Mouse (Mus musculus) lung, adult 2 months (tissue): ENCODE measurements around the gene Mri1. TPM values are rescaled to one million over a fixed set of nuclear protein-coding genes. Genes with fewer than 3 reads are reported as not detected.

Experiments
- DNase-seq: peaks from one replicate; pipeline ENCODE4 v3.0.0; 2022
- H3K4me1 ChIP-seq: fragments of 200-500 bp; 2 replicates; pipeline ENCODE4 v1.6.1; 2011; ENCODE audit warnings: low read length; ENCODE audit not compliant: control insufficient read depth, insufficient read depth
- H3K4me3 ChIP-seq: fragments of 200-500 bp; replicated peaks from 2 replicates; pipeline ENCODE3; 2011; ENCODE audit warnings: low read depth, mild to moderate bottlenecking, control low read depth, low read length; ENCODE audit errors: extremely low read depth
- CTCF ChIP-seq: fragments of 200-500 bp; IDR thresholded peaks from 2 replicates; pipeline ENCODE4 v1.5.1; 2011; ENCODE audit warnings: mild to moderate bottlenecking, low read length, control low read depth; ENCODE audit not compliant: insufficient read depth
- POLR2A ChIP-seq: fragments of 200-500 bp; IDR thresholded peaks from 2 replicates; pipeline ENCODE4 v1.6.1; 2011; ENCODE audit warnings: low read depth, mild to moderate bottlenecking, control low read depth, low read length, borderline replicate concordance; ENCODE audit errors: extremely low read depth
- WGBS: fragments of 180-500 bp; shearing (Covaris S2); methylation state at CpG from one replicate; pipeline ENCODE4 v1.1.7; 2018; 5-methylcytosine and 5-hydroxymethylcytosine counted together
- polyA plus RNA-seq: library from polyadenylated mRNA; depleted of rRNA; stranded (reverse); fragments of >200 nt; gene quantifications from 2 replicates; pipeline ENCODE4 v1.2.3, GENCODE M21; 2012

The Mri1 gene
- polyA plus RNA-seq, 1 experiment, result 66.2 TPM

- WGBS, result 57% methylated on average over 6 of the region's 6 CpGs
- DNase-seq, result no peak
Observed at GRCm38 (mm10) chr8:84241167-84241566, 16.0 kb downstream of the Mri1 start.

GRCm38 (mm10) chr8:84237542-84238229 is 19.4 kb downstream of the Mri1 start:
- H3K4me3 ChIP-seq, result peak overlapping the region; percentile 88

More at GRCm38 (mm10) chr8:84241167-84241566, 16.0 kb downstream of the Mri1 start:
- 0 out of 2 replicates have a peak, but pooled peaks cover under 1% of the 10 kb centered on the region for H3K4me1 ChIP-seq
- TF ChIP-seq POLR2A, result no peak
- no peak for TF ChIP-seq CTCF
- H3K4me3 ChIP-seq, result no peak overlapping the region

DNA sequence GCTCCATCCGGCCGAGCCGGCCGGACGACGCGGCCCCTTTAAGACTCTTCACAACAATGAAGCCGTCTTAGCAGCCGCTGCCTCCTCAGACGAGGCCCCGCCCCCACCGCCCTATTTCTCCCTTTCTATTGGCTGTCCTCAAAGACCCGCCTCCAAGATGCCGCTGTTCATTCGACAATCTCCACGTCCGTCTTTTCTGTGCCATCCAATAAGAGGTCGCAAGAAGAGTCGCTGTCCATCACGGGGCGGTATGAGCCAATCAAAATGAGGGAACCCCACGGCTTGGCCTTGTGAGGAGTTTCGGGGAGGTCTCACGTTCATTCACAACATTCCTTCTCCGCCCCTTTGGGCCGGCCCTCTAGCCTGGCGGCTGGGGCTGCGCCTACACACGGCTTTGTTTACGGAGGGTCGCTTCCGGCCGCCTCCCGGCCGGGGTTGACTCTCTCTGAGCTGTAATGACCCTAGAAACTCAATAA is 20.1 kb downstream of the Mri1 start, which contains the start of gene Zswim4:
Gene Zswim4, minus strand, starts transcription at position 58 of the 476 bp plus-strand sequence.
- under 1% methylated on average over 35 of the region's 35 CpGs for WGBS

More at GRCm38 (mm10) chr8:84237542-84238229, 19.4 kb downstream of the Mri1 start:
- TF ChIP-seq POLR2A (no peak), CTCF (no peak)
- 13% methylated on average over 19 of the region's 19 CpGs for WGBS
- DNase-seq, result no peak
- peaks cover 8% of the 10 kb centered on the region for H3K4me1 ChIP-seq

GRCm38 (mm10) chr8:84236410-84236997 is 20.6 kb downstream of the Mri1 start:
- TF ChIP-seq POLR2A (no peak), CTCF (no peak)
- peak overlapping the region; percentile 97 for H3K4me3 ChIP-seq
- peaks cover 8% of the 10 kb centered on the region for H3K4me1 ChIP-seq
- DNase-seq, result peak; percentile 25
- under 1% methylated on average over 25 of the region's 30 CpGs for WGBS

More for the DNA sequence above, 20.1 kb downstream of the Mri1 start, which contains the start of gene Zswim4:
- peak; percentile 98 for DNase-seq
- peaks cover 8% of the 10 kb centered on the region for H3K4me1 ChIP-seq
- peak within 1 kb of the TSS; percentile 97 for H3K4me3 ChIP-seq
- TF ChIP-seq CTCF, result no peak
- TF ChIP-seq POLR2A, result peak; percentile 87; the same call in 1 of the 2 replicates

GRCm38 (mm10) chr8:84235746-84236409 is 21.2 kb downstream of the Mri1 start:
- DNase-seq, result no peak
- no peak for TF ChIP-seq CTCF
- no peak for TF ChIP-seq POLR2A
- Histone ChIP-seq H3K4me3 (peak overlapping the region; percentile 97), H3K4me1 (peaks cover 8% of the 10 kb centered on the region)
- 6% methylated on average over 10 of the region's 10 CpGs for WGBS

DNA sequence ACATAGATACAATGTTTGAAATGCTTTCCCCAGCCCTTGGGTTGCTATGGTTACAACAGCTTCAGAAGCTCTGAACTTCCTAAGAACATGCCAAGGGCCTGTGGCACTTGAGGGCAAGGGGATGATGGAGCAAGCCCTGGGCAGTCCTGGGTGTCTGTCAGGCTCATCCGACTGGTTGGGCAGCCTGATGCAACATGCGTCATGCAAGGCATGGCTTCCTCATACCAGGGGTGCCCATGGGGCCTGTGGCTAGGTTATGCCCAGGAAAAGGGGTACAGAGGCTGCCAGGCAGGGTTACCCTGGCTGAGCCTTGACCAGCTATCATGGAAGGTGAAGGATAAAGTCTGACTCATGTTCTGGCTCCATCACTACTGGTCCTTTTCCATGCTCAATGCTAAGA is 24.1 kb downstream of the Mri1 start:
- WGBS, result 66% methylated on average over 2 of the region's 2 CpGs
- peaks cover 8% of the 10 kb centered on the region for H3K4me1 ChIP-seq
- TF ChIP-seq POLR2A (no peak), CTCF (no peak)
- H3K4me3 ChIP-seq, result no peak overlapping the region
- no peak for DNase-seq

DNA sequence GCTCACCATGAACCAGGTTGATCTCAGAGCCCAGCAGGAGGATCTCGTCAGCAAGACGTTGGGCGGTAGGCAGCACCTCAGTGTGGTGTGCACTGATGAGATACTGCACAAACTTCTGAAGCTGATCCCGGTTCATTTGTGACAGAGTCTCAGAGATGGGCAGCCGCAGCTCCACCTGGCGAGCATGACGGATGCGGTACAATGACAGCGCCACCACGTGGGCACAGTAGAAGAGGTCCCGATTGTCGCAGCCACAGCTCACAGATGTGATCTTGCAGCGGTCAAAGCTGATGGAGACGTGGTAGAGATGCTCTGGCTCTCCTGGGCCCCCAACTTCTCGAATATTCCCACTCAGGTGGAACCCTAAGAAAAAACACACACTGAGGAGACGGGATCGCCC is 26.4 kb downstream of the Mri1 start:
- 80% methylated on average over 17 of the region's 17 CpGs for WGBS
- no peak for TF ChIP-seq POLR2A
- peak; percentile 26; the same call in 1 of the 2 replicates for TF ChIP-seq CTCF
- DNase-seq, result no peak

DNA sequence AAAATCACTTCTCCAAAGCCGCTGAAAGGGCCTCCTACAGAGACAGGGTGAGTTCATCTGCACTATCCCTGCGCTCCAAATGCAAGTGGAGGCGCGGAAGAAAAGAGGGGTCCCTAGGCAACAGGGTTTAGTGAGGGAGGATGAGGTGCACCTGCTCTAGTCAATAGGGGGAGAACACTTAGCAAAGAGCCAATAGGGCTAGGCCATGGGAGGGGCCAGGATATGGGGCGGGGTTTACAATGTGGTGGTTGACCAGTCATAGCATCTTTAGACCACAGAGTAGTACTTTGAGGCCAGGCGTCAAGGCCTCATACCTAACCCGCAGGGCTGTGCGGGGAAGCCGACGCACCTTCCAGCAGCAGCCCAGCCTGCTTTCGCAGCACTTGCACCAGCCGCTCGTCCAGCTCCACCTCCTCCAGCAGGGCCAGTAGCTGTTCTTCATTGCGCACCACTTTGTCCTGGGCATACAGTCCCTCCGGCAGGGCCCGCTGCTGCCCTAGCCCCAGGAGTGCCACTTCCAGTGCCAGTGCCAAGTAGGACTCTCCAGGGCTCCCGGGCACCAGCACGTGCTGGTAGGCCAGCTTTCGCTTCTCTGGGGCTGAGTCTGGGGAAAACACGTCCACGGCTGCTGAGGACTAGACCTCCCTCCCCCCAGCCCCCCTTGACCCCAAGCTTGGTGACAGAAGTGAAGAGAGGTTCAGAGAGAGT is 33.6 kb downstream of the Mri1 start:
- 88% methylated on average over 21 of the region's 21 CpGs for WGBS
- Histone ChIP-seq H3K4me1 (no peaks in the 10 kb centered on the region), H3K4me3 (no peak overlapping the region)
- no peak for DNase-seq
- TF ChIP-seq POLR2A (no peak), CTCF (no peak)

More for the DNA sequence above, 26.4 kb downstream of the Mri1 start:
- H3K4me1 ChIP-seq, result peaks cover 3% of the 10 kb centered on the region
- no peak overlapping the region for H3K4me3 ChIP-seq
